Comparison of ENCODE assay signal across 8 mouse cellular contexts in genomic region chr1:88575917-88576669, GRCm38 (mm10).
A peak's percentile ranks its signal among the peaks of the same experiment; 100 is the strongest.
DNase-seq lines count a peak whose midpoint lies in the region; ATAC-seq lines count a peak whose summit lies in the region.

No protein-coding gene starts in this region.

- no peak overlapping the region for H3K9ac ChIP-seq in forebrain, embryonic 11.5 days (ENCODE audit: low read length)

- no peaks in the 10 kb centered on the region for H3K4me1 ChIP-seq in forebrain, embryonic 11.5 days (replicated peaks; ENCODE audit: control insufficient read depth, insufficient read depth, low read length)

- no peak overlapping the region for H3K27ac ChIP-seq in forebrain, embryonic 11.5 days (ENCODE audit: low read depth, low read length)

- H3K36me3 ChIP-seq in forebrain, embryonic 11.5 days (ENCODE audit: control insufficient read depth, insufficient read depth, low read length) = no peaks in the 10 kb centered on the region

- 75% methylated on average over 14 of the region's 14 CpGs for WGBS in forebrain, embryonic 11.5 days

- no peak overlapping the region for H3K4me2 ChIP-seq in forebrain, embryonic 11.5 days (ENCODE audit: low read depth, low read length, severe bottlenecking)

- H3K9me3 ChIP-seq in forebrain, embryonic 11.5 days (ENCODE audit: control insufficient read depth, low read length) = no peaks in the 10 kb centered on the region; the same call in 1 of the 2 replicates

- peak; percentile 29 for DNase-seq in layer of hippocampus, adult 11-12 months (ENCODE audit: low spot score)
- DNase-seq in layer of hippocampus, postnatal 25 days (ENCODE audit: extremely low spot score in 1 of 2, low spot score in 1 of 2) = no peak
- DNase-seq in heart, postnatal 14 days = peak; percentile 23 to 37
- DNase-seq in lung, postnatal 36 days = peak; percentile 74
- DNase-seq in thymus, postnatal 36 days = peak; percentile 57 to 60
- no peak for DNase-seq in left cerebral cortex, adult 8-10 months (ENCODE audit: low spot score in 2 of 2)
- no peak for DNase-seq in retina, embryonic 14.5 days (ENCODE audit: low spot score)
- DNase-seq in forebrain, embryonic 11.5 days (ENCODE audit: low spot score) = no peak

- H3K27me3 ChIP-seq in forebrain, embryonic 11.5 days (ENCODE audit: control insufficient read depth, insufficient read depth, low read length) = no peaks in the 10 kb centered on the region

- ATAC-seq in forebrain, embryonic 11.5 days (replicated peaks; ENCODE audit: low FRiP score) = no peak

- no peak overlapping the region for H3K4me3 ChIP-seq in forebrain, embryonic 11.5 days (ENCODE audit: low read depth, low read length)

- intact Hi-C loops in heart, postnatal 14 days (cut with DNase I) = no loop called here

Comparison
In these comparisons a context has a peak if more than half of its experiments do, and no peak if none do; other contexts are left out.
1. DNase-seq: peak in layer of hippocampus, adult 11-12 months (single experiment), heart, postnatal 14 days (2 of 2), lung, postnatal 36 days (single experiment) and thymus, postnatal 36 days (2 of 2); none in layer of hippocampus, postnatal 25 days (0 of 2), left cerebral cortex, adult 8-10 months (0 of 2), retina, embryonic 14.5 days (single experiment) and forebrain, embryonic 11.5 days (single experiment).